Mouse (Mus musculus): ENCODE data around the gene Trim14. TPM values are rescaled to one million over a fixed set of nuclear protein-coding genes. Genes with fewer than 3 reads are reported as not detected.
"Not testable (repeated sequence)": the region's sequence is repeated elsewhere in the genome, so short reads cannot be mapped to it uniquely, and the experiment has no call there.

Gene Trim14
- 8.5 and 8.9 TPM in 2 replicates for polyA plus RNA-seq (2016; fragmentation: Nextera tagmentation; extraction: Ambion mirVana)

GRCm38 (mm10) chr4:46535840-46536361 is at the start of gene Trim14:
Trim14 (minus strand) TSS chr4:46536141.
- peaks cover 73% of the 10 kb centered on the region for H3K27me3 ChIP-seq (replicated peaks)

GRCm38 (mm10) chr4:46585041-46585810 is 49.3 kb upstream of the Trim14 start:
- no peak overlapping the region for H3K9ac ChIP-seq
- ATAC-seq, result no peak
- 0 out of 2 replicates have a peak overlapping the region, but pooled peaks have one; percentile 25 for H3K27ac ChIP-seq
- peaks cover 8% of the 10 kb centered on the region; the same call in 1 of the 2 replicates for H3K27me3 ChIP-seq (replicated peaks)
- no peak overlapping the region for H3K4me3 ChIP-seq
- no peaks in the 10 kb centered on the region for H3K36me3 ChIP-seq
- 65% methylated on average over 13 of the region's 13 CpGs for WGBS (ENCODE audit: insufficient replicate concordance)
- peaks cover 6% of the 10 kb centered on the region; the same call in 1 of the 2 replicates for H3K9me3 ChIP-seq (replicated peaks)
- H3K4me2 ChIP-seq, result no peak overlapping the region
- peaks cover 16% of the 10 kb centered on the region for H3K4me1 ChIP-seq

More at GRCm38 (mm10) chr4:46535840-46536361, at the start of gene Trim14:
- peak within 1 kb of the TSS; percentile 92 for H3K4me2 ChIP-seq
- peak within 1 kb of the TSS; percentile 68 for H3K4me3 ChIP-seq
- H3K36me3 ChIP-seq, result 0 out of 2 replicates have a peak, but pooled peaks cover 2% of the 10 kb centered on the region
- peak within 1 kb of the TSS; percentile 79 for H3K27ac ChIP-seq
- under 1% methylated on average over 46 of the region's 46 CpGs for WGBS (ENCODE audit: insufficient replicate concordance)
- ATAC-seq, result peak; percentile 69
- H3K9me3 ChIP-seq (replicated peaks), result no peaks in the 10 kb centered on the region
- peak within 1 kb of the TSS; percentile 72 for H3K9ac ChIP-seq
- peaks cover 30% of the 10 kb centered on the region for H3K4me1 ChIP-seq

- not testable (repeated sequence) for H3K9ac ChIP-seq; H3K4me1 ChIP-seq; ATAC-seq; H3K27ac ChIP-seq; H3K27me3 ChIP-seq (replicated peaks); H3K4me2 ChIP-seq; H3K36me3 ChIP-seq; H3K4me3 ChIP-seq; H3K9me3 ChIP-seq (replicated peaks)
- WGBS (ENCODE audit: insufficient replicate concordance), result 45% methylated on average over 3 of the region's 3 CpGs
These were observed 48.6 kb upstream of the Trim14 start for GRCm38 (mm10) chr4:46584536-46584935.

- H3K9ac ChIP-seq; H3K27ac ChIP-seq; H3K9me3 ChIP-seq (replicated peaks); H3K36me3 ChIP-seq; H3K4me2 ChIP-seq; ATAC-seq; H3K27me3 ChIP-seq (replicated peaks); H3K4me3 ChIP-seq; H3K4me1 ChIP-seq: not testable (repeated sequence)
- 34% methylated on average over 2 of the region's 6 CpGs for WGBS (ENCODE audit: insufficient replicate concordance)
These were observed 48.1 kb upstream of the Trim14 start for GRCm38 (mm10) chr4:46584084-46584483.

GRCm38 (mm10) chr4:46582024-46582423 is 46.1 kb upstream of the Trim14 start:
- ATAC-seq; H3K4me1 ChIP-seq; H3K27me3 ChIP-seq (replicated peaks); H3K4me2 ChIP-seq; H3K36me3 ChIP-seq; H3K27ac ChIP-seq; H3K9ac ChIP-seq; H3K4me3 ChIP-seq; H3K9me3 ChIP-seq (replicated peaks): not testable (repeated sequence)
- 70% methylated on average over 9 of the region's 9 CpGs for WGBS (ENCODE audit: insufficient replicate concordance)

GRCm38 (mm10) chr4:46581577-46581976 is 45.6 kb upstream of the Trim14 start:
- 83% methylated on average over 22 of the region's 22 CpGs for WGBS (ENCODE audit: insufficient replicate concordance)
- ATAC-seq; H3K9ac ChIP-seq; H3K27me3 ChIP-seq (replicated peaks); H3K4me2 ChIP-seq; H3K36me3 ChIP-seq; H3K4me3 ChIP-seq; H3K9me3 ChIP-seq (replicated peaks); H3K4me1 ChIP-seq; H3K27ac ChIP-seq: not testable (repeated sequence)

GRCm38 (mm10) chr4:46580799-46581243 is 44.9 kb upstream of the Trim14 start:
- WGBS (ENCODE audit: insufficient replicate concordance), result 83% methylated on average over 15 of the region's 15 CpGs
- H3K9ac ChIP-seq; H3K27me3 ChIP-seq (replicated peaks); H3K4me1 ChIP-seq; H3K4me2 ChIP-seq; H3K4me3 ChIP-seq; H3K27ac ChIP-seq; H3K9me3 ChIP-seq (replicated peaks); H3K36me3 ChIP-seq; ATAC-seq: not testable (repeated sequence)

- not testable (repeated sequence) for H3K9ac ChIP-seq; H3K9me3 ChIP-seq (replicated peaks); H3K27ac ChIP-seq; ATAC-seq; H3K36me3 ChIP-seq; H3K4me3 ChIP-seq; H3K4me2 ChIP-seq; H3K27me3 ChIP-seq (replicated peaks)
- H3K4me1 ChIP-seq, result peaks cover 11% of the 10 kb centered on the region; the same call in 1 of the 2 replicates
- WGBS (ENCODE audit: insufficient replicate concordance), result 84% methylated on average over 8 of the region's 8 CpGs
These were observed 42.9 kb upstream of the Trim14 start for GRCm38 (mm10) chr4:46578796-46579346.

GRCm38 (mm10) chr4:46578228-46578627 is 42.3 kb upstream of the Trim14 start:
- H3K4me1 ChIP-seq, result peaks cover 14% of the 10 kb centered on the region; the same call in 1 of the 2 replicates
- 0 out of 2 replicates have a peak, but pooled peaks cover 8% of the 10 kb centered on the region for H3K27me3 ChIP-seq (replicated peaks)
- H3K9me3 ChIP-seq (replicated peaks), result peaks cover 6% of the 10 kb centered on the region; the same call in 1 of the 2 replicates
- ATAC-seq, result no peak
- no peak overlapping the region for H3K27ac ChIP-seq
- H3K4me2 ChIP-seq, result no peak overlapping the region
- no peaks in the 10 kb centered on the region for H3K36me3 ChIP-seq
- 50% methylated on average over 1 of the region's 1 CpGs for WGBS (ENCODE audit: insufficient replicate concordance)
- H3K9ac ChIP-seq, result no peak overlapping the region
- H3K4me3 ChIP-seq, result no peak overlapping the region

GRCm38 (mm10) chr4:46575509-46576284 is 39.8 kb upstream of the Trim14 start:
- H3K4me1 ChIP-seq, result peaks cover 14% of the 10 kb centered on the region; the same call in 1 of the 2 replicates
- 52% methylated on average over 6 of the region's 10 CpGs for WGBS (ENCODE audit: insufficient replicate concordance)

GRCm38 (mm10) chr4:46574841-46575240 is 38.9 kb upstream of the Trim14 start:
- peak overlapping the region; percentile 9; the same call in 1 of the 2 replicates for H3K4me2 ChIP-seq
- no peak overlapping the region; the same call in 1 of the 2 replicates for H3K27ac ChIP-seq
- ATAC-seq, result no peak

More at GRCm38 (mm10) chr4:46575509-46576284, 39.8 kb upstream of the Trim14 start:
- not testable (repeated sequence) for H3K9ac ChIP-seq; H3K4me3 ChIP-seq; H3K4me2 ChIP-seq; ATAC-seq; H3K27me3 ChIP-seq (replicated peaks); H3K9me3 ChIP-seq (replicated peaks); H3K36me3 ChIP-seq; H3K27ac ChIP-seq

More at GRCm38 (mm10) chr4:46574841-46575240, 38.9 kb upstream of the Trim14 start:
- H3K27me3 ChIP-seq (replicated peaks), result 0 out of 2 replicates have a peak, but pooled peaks cover 8% of the 10 kb centered on the region
- no peaks in the 10 kb centered on the region for H3K9me3 ChIP-seq (replicated peaks)
- H3K4me1 ChIP-seq, result peaks cover 14% of the 10 kb centered on the region; the same call in 1 of the 2 replicates
- 32% methylated on average over 12 of the region's 12 CpGs for WGBS (ENCODE audit: insufficient replicate concordance)
- no peak overlapping the region for H3K4me3 ChIP-seq
- no peak overlapping the region for H3K9ac ChIP-seq
- H3K36me3 ChIP-seq, result no peaks in the 10 kb centered on the region
